Mouse (Mus musculus): ENCODE results near the gene Zfand2b.
A peak's percentile ranks its signal among the peaks of the same experiment; 100 is the strongest.

Zfand2b gene

GRCm38 (mm10) chr1:75214886-75215285 lies 46.4 kb downstream of the Zfand2b start:
- DNase-seq: no peak

- DNase-seq: no peak
Measured at GRCm38 (mm10) chr1:75215785-75216184, 47.3 kb downstream of the Zfand2b start.

GRCm38 (mm10) chr1:75216797-75217585 lies 48.5 kb downstream of the Zfand2b start:
- no peak for DNase-seq

- no peak for DNase-seq
Measured at GRCm38 (mm10) chr1:75217893-75218226, 49.4 kb downstream of the Zfand2b start.

GRCm38 (mm10) chr1:75218227-75219001 lies 50.0 kb downstream of the Zfand2b start:
- peak; percentile 72 for DNase-seq

GRCm38 (mm10) chr1:75219078-75219477 lies 50.6 kb downstream of the Zfand2b start:
- DNase-seq: peak; percentile 97

GRCm38 (mm10) chr1:75219531-75219930 lies 51.1 kb downstream of the Zfand2b start, which contains the start of gene Tuba4a:
TSS of gene Tuba4a (minus strand) at chr1:75219865.
- DNase-seq: no peak
